Mouse (Mus musculus) ES-Bruce4 (cell line): ENCODE results near the gene Ipmk.

Source experiments
- CTCF ChIP-seq: IDR thresholded peaks from one replicate; pipeline ENCODE4 v1.8.1; 2011; ENCODE audit warnings: low read depth, low read length
- EP300 ChIP-seq: IDR thresholded peaks from 2 replicates; pipeline ENCODE4 v1.6.1; 2011; ENCODE audit warnings: low read depth, low read length; ENCODE audit not compliant: insufficient read depth
- POLR2A ChIP-seq: IDR thresholded peaks from one replicate; pipeline ENCODE4 v1.8.1; 2011; ENCODE audit warnings: low read length; ENCODE audit not compliant: insufficient read depth

GRCm38 (mm10) chr10:71348637-71349280, 1.2 kb downstream of the Ipmk start:
- TF ChIP-seq CTCF (no peak), POLR2A (no peak), EP300 (no peak)
